Mouse (Mus musculus): ENCODE measurements around the gene Fam161a. TPM values are rescaled to one million over a fixed set of nuclear protein-coding genes. Genes with fewer than 3 reads are reported as not detected.
A peak's percentile ranks its signal among the peaks of the same experiment; 100 is the strongest.

The Fam161a gene
- polyA plus RNA-seq, 1 experiment from 2014 or later: 4.0 TPM

- ATAC-seq (replicated peaks; ENCODE audit: low FRiP score, low read depth) (no peak), DNase-seq (ENCODE audit: low spot score) (peak; percentile 17)
- no peaks in the 10 kb centered on the region for H3K36me3 ChIP-seq (ENCODE audit: insufficient read depth, low read length)
- peak; percentile 53; the same call in 1 of the 2 replicates for TF ChIP-seq CTCF (IDR thresholded peaks at IDR 0.05; ENCODE audit: low read depth)
- no peaks in the 10 kb centered on the region for H3K9me3 ChIP-seq (replicated peaks; ENCODE audit: low read length)
- 88% methylated on average over 4 of the region's 4 CpGs for WGBS
- no peak overlapping the region for H3K27ac ChIP-seq
- H3K4me2 ChIP-seq (ENCODE audit: low read length): no peak overlapping the region
- no peak overlapping the region for H3K9ac ChIP-seq (ENCODE audit: low read depth, low read length)
- no peaks in the 10 kb centered on the region for H3K4me1 ChIP-seq (replicated peaks; ENCODE audit: insufficient read depth, low read length)
- H3K27me3 ChIP-seq (ENCODE audit: insufficient read depth, low read length): no peaks in the 10 kb centered on the region
- H3K4me3 ChIP-seq (replicated peaks; ENCODE audit: low read depth, low read length): no peak overlapping the region
Measured at GRCm38 (mm10) chr11:23013580-23014294, 6.4 kb downstream of the Fam161a start.

GRCm38 (mm10) chr11:23014996-23015395, 7.7 kb downstream of the Fam161a start:
- TF ChIP-seq CTCF (IDR thresholded peaks at IDR 0.05; ENCODE audit: low read depth): no peak
- no peak overlapping the region for H3K4me2 ChIP-seq (ENCODE audit: low read length)
- H3K9ac ChIP-seq (ENCODE audit: low read depth, low read length): no peak overlapping the region
- H3K27ac ChIP-seq: no peak overlapping the region
- no peaks in the 10 kb centered on the region for H3K4me1 ChIP-seq (replicated peaks; ENCODE audit: insufficient read depth, low read length)
- no peaks in the 10 kb centered on the region for H3K27me3 ChIP-seq (ENCODE audit: insufficient read depth, low read length)
- H3K4me3 ChIP-seq (replicated peaks; ENCODE audit: low read depth, low read length): no peak overlapping the region
- H3K36me3 ChIP-seq (ENCODE audit: insufficient read depth, low read length): no peaks in the 10 kb centered on the region
- 78% methylated on average over 6 of the region's 6 CpGs for WGBS
- H3K9me3 ChIP-seq (replicated peaks; ENCODE audit: low read length): no peaks in the 10 kb centered on the region
- DNase-seq (ENCODE audit: low spot score): no peak
- ATAC-seq (replicated peaks; ENCODE audit: low FRiP score, low read depth): no peak

- Histone ChIP-seq H3K4me2 (ENCODE audit: low read length) (no peak overlapping the region), H3K36me3 (ENCODE audit: insufficient read depth, low read length) (no peaks in the 10 kb centered on the region), H3K27ac (no peak overlapping the region), H3K9me3 (replicated peaks; ENCODE audit: low read length) (no peaks in the 10 kb centered on the region), H3K27me3 (ENCODE audit: insufficient read depth, low read length) (no peaks in the 10 kb centered on the region), H3K9ac (ENCODE audit: low read depth, low read length) (no peak overlapping the region), H3K4me1 (replicated peaks; ENCODE audit: insufficient read depth, low read length) (no peaks in the 10 kb centered on the region), H3K4me3 (replicated peaks; ENCODE audit: low read depth, low read length) (no peak overlapping the region)
- ATAC-seq (replicated peaks; ENCODE audit: low FRiP score, low read depth) (no peak), DNase-seq (ENCODE audit: low spot score) (no peak)
- no peak for TF ChIP-seq CTCF (IDR thresholded peaks at IDR 0.05; ENCODE audit: low read depth)
- WGBS: 92% methylated on average over 4 of the region's 4 CpGs
Measured at GRCm38 (mm10) chr11:23017943-23018342, 10.6 kb downstream of the Fam161a start.

GRCm38 (mm10) chr11:23020116-23020770, 12.9 kb downstream of the Fam161a start:
- H3K27ac ChIP-seq: no peak overlapping the region
- H3K9ac ChIP-seq (ENCODE audit: low read depth, low read length): 0 out of 2 replicates have a peak overlapping the region, but pooled peaks have one; percentile 18
- ATAC-seq (replicated peaks; ENCODE audit: low FRiP score, low read depth) (no peak), DNase-seq (ENCODE audit: low spot score) (peak; percentile 45)
- TF ChIP-seq CTCF (IDR thresholded peaks at IDR 0.05; ENCODE audit: low read depth): no peak
- H3K4me1 ChIP-seq (replicated peaks; ENCODE audit: insufficient read depth, low read length): no peaks in the 10 kb centered on the region
- no peaks in the 10 kb centered on the region for H3K27me3 ChIP-seq (ENCODE audit: insufficient read depth, low read length)
- no peaks in the 10 kb centered on the region for H3K9me3 ChIP-seq (replicated peaks; ENCODE audit: low read length)
- no peak overlapping the region for H3K4me3 ChIP-seq (replicated peaks; ENCODE audit: low read depth, low read length)
- 44% methylated on average over 23 of the region's 24 CpGs for whole genome bisulfite sequencing
- H3K4me2 ChIP-seq (ENCODE audit: low read length): no peak overlapping the region
- no peaks in the 10 kb centered on the region for H3K36me3 ChIP-seq (ENCODE audit: insufficient read depth, low read length)

GRCm38 (mm10) chr11:23020841-23021240, 13.5 kb downstream of the Fam161a start:
- no peaks in the 10 kb centered on the region for H3K9me3 ChIP-seq (replicated peaks; ENCODE audit: low read length)
- no peak for DNase-seq (ENCODE audit: low spot score)
- H3K4me3 ChIP-seq (replicated peaks; ENCODE audit: low read depth, low read length): no peak overlapping the region
- no peaks in the 10 kb centered on the region for H3K27me3 ChIP-seq (ENCODE audit: insufficient read depth, low read length)
- 93% methylated on average over 14 of the region's 14 CpGs for WGBS
- TF ChIP-seq CTCF (IDR thresholded peaks at IDR 0.05; ENCODE audit: low read depth): no peak
- no peak overlapping the region for H3K4me2 ChIP-seq (ENCODE audit: low read length)
- ATAC-seq (replicated peaks; ENCODE audit: low FRiP score, low read depth): no peak
- H3K4me1 ChIP-seq (replicated peaks; ENCODE audit: insufficient read depth, low read length): no peaks in the 10 kb centered on the region
- H3K9ac ChIP-seq (ENCODE audit: low read depth, low read length): no peak overlapping the region
- H3K27ac ChIP-seq: no peak overlapping the region
- no peaks in the 10 kb centered on the region for H3K36me3 ChIP-seq (ENCODE audit: insufficient read depth, low read length)

GRCm38 (mm10) chr11:23023155-23023554, 15.8 kb downstream of the Fam161a start:
- 94% methylated on average over 2 of the region's 2 CpGs for WGBS
- no peak for TF ChIP-seq CTCF (IDR thresholded peaks at IDR 0.05; ENCODE audit: low read depth)
- H3K27me3 ChIP-seq (ENCODE audit: insufficient read depth, low read length): no peaks in the 10 kb centered on the region
- H3K27ac ChIP-seq: no peak overlapping the region
- no peaks in the 10 kb centered on the region for H3K4me1 ChIP-seq (replicated peaks; ENCODE audit: insufficient read depth, low read length)
- no peak overlapping the region for H3K4me3 ChIP-seq (replicated peaks; ENCODE audit: low read depth, low read length)
- H3K9ac ChIP-seq (ENCODE audit: low read depth, low read length): no peak overlapping the region
- H3K36me3 ChIP-seq (ENCODE audit: insufficient read depth, low read length): no peaks in the 10 kb centered on the region
- ATAC-seq (replicated peaks; ENCODE audit: low FRiP score, low read depth) (no peak), DNase-seq (ENCODE audit: low spot score) (no peak)
- no peaks in the 10 kb centered on the region for H3K9me3 ChIP-seq (replicated peaks; ENCODE audit: low read length)
- H3K4me2 ChIP-seq (ENCODE audit: low read length): no peak overlapping the region
